Mouse (Mus musculus) cerebellum, adult 11 months (tissue): ENCODE data around the gene Fads3.

ENCODE experiments used
- DNase-seq: peaks from one replicate; pipeline ENCODE4 v3.0.0; 2022

The Fads3 gene

DNA sequence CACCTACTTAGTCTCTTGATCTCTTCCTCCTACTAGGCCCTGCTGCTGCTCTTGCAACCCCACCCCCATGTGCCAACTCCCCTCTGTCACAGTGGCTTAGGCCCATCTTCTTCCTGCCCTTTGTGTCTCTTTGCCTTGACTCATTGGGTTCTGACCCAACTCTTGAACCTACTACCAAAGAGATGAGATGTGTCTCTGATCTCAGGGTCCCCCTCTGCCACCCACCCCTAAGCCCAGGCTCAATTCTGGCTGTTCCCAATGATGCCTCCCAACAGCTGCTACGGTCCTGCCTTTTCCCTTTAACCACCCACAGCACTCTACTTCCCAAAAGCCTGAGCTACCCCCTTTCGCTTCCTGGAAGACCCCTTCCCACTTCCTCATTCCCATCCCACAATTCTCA is 19.4 kb upstream of the Fads3 start:
- no peak for DNase-seq

DNA sequence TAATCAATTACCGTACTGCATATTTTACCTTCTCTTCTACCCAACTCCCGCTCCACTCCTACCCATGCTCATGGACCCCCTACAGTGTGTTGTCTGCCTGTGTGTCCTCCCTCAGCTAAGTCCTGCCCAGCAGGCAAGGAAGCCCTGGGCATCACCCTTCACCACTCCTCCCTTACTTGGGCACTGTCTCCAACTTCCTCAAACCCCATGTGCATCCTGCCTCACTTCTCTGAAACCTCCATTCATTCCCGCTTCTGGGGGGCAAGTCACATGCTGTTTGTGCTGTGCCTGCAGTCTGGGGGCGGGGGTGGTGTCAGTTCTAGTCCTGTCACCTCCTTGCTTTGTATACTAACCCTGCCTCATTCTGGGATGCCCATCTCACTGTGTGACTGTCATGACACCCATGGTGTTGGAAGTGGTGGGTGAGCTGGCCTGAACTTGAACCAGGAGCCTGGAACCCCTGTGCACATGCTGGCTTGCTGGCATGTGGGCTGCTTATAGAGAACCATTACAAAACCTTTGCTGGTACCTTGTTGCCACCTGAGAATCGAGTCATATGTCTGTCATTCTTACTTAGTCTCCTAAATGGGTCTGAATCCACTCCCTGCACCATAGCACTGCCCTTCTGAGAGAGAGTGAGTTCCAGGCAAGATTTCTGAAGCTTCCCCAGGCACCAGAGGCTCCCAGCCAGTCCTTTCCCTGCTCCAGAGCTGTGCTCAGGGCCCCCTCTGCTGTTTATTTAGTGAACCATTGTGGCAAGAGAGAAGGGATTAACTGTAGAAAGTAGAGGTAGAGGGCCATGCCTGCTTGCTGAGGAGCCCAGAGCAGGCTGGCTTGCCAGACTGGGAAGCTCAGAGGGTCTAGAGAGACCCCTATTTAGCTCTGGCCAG is 18.7 kb upstream of the Fads3 start:
- no peak for DNase-seq

DNA sequence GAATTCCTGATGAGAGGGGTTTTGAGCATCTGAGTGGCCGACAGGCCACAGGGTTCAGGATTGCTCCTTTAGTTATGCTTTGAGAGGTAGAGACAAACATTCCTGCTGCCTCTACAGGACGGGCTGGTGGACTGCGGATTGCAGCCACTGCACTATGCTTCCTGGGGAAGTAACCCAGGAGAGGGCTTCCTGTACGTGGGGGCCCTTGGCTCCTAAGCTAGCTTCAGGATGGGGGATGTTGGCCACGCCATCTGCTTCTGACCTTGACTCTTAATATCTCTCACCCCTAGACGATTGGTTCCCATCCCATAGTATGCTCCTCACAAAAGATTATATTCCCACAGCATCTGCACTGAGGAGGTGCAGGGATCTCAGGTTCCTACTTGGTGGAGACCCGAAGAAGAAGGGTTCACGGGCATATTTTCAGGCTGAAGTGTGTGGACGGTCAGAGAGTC is 18.0 kb upstream of the Fads3 start:
- DNase-seq, result no peak

DNA sequence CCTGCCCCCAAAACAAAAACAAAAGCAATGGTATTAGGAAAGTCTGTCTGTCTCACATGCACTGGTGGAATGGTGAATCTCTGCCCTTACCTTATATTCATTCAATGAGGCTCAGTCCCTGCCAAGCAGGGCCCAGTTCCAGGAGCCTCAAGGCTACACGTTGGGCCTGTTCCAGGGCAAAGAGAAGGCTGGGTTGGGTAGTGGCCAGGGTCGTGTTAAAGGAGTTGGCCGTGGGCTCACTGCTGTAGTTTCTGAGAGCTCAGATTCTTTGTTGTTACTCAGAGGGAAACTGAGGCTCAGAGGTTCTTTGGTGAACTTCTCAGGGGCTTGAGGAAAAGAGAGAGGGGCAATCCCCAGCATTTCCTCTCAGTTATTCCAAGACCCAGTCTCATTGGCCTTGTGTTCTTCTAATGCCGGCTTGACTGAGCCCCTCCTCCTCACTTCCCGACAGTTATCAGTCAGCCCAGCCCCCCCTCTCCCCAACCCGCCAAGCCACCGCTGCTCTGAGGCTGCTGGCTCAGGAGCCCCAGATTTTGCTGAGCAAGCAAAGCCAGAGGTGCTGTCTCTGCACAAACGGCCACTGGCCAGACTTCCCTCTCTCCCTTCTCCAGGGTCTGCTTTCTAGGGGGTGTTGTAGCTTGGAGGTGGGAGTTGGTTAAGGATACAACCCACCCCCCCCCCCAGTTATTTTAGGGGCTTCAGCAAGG is 16.0 kb upstream of the Fads3 start:
- DNase-seq, result no peak

DNA sequence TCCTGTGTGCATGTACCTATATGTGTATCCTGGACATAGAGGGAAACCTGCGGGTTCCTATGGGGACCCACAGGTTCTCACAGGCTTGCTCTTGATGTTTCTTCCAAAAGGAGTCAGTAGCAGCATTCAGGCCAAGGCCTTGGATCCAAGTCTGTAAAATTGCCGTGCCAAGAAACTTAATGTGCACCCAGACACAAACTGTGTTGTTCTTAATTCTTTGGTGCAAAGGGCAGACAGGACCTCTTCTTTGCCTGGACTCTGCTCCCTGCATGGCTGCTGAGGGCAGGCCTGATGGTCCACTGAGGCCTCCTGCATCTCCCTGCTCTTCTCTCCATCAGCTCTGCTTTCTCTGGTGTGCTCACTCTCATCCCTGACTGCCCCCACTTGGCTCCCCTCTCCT is 11.6 kb upstream of the Fads3 start:
- no peak for DNase-seq

DNA sequence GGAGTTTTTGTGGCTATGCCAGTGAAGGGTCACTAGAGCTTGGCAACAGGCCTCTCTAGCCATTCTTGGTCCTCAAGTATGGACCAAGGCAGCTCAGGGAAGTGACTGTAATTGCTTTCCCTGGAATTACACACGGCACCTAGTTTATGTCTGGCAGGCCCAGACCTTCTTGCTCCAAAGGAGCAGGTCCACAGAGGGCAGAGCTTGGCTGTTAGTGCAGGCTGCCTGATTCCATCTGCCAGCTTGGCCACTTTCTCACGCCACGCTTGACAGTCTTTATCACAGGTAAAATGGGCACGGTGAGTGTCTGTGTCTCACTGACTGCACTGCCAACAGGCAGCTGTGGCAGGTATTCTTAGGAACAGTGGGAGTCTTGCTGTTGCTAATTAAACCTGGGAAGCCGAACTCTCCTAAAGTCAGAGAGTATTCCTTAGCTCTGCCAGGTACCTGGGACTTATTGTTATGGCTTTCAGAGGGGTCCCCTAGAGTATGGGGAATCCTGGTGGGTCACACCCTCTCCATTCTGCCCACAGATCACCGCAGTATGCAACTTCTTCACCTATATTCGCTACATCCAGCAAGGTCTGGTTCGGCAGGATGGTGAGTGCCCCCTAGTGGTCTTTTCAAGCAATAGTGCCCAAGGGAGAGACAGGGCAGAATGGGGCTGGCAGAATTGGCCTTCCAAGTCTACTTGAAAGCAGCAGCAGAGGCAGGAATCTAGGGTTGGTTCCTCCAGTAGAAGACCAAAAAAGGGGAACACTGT is 8.0 kb upstream of the Fads3 start:
- peak; percentile 52 for DNase-seq

DNA sequence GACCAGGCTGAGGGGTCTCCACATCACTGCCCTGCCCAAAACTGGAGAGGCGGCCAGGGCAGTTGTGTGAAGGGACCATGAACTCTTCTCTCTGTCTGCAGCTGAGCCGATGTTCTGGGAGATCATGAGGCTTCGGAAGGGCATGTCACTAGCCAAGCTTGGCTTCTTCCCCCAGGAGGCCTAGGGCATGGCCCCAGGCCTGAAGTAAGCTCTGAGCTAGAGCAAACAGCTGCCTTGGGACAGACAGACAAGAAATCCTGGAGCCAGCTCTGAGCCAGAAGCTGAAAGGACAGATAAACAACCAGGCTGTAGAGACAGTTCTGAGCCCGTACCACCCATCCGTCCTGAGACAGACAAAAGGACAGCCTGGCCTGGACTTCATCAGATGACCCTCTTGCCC is 7.0 kb upstream of the Fads3 start:
- no peak for DNase-seq

DNA sequence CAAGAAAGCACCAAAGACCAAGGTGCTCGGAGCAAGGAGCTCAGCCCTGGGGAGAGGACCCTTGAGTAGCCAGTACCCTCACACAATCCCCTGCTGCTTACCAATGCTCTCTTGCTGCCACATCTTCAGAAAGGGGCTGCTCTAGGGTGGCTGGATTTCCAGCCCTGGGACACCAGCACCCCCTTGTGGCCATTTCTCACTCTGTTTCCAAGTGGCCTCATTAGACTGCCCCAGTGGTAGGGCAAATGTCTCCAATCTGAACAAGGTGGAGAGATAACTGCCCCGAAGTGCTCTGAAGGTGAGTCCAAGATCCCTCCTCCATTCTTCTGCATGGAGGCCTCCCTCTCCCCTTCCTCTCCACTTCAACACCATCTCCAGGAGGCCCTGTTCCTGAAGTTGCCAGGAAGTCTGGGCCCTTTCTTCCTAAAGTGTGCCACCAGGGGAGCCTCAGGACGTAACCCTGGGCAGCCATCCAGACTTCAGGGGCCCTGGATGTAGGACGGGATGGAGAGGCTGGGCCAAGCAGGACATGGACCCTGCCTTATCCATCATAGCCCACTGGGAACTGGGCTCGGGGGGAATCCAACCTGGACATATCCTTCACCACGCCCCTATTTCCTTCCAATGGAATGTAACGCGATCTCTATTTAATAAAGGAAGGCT is 6.5 kb upstream of the Fads3 start:
- DNase-seq, result peak; percentile 58

DNA sequence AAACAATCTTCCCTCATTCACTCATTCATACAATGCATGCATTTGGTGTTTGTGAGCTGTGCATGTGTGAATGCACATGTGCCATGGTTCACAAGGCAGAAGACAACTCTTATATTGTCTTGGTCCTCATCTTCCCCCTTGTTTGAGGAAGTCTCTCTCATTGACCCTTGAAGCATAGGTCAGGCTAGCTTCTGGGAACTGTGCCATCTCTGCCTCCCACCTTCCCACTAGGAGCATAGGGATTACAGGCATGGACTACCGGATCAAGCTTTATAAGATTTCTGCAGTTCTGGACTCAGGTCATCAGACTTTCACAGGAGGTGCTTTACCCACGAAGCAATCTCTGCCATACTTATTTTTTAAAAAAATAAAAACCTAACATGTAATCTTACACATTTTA is 3.8 kb upstream of the Fads3 start:
- no peak for DNase-seq

DNA sequence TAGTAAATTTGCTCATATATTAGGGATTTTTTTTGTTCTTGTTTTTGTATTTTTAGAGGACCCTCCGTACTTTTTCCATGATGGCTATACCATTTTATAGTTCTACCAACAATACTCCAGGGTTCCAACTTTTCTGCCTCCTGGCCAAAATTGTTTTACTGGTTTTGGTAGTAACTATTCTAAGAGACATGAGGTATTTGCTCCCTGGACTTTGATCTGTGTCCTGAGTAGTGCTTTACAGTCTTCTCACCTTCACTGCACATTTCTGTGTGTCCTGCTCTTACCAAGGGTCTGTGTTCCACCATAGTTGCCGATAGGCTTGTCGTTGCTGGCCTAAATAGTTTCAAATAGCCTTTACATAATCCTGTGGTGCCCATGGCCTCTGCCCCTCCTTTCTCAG is 3.0 kb upstream of the Fads3 start:
- no peak for DNase-seq

DNA sequence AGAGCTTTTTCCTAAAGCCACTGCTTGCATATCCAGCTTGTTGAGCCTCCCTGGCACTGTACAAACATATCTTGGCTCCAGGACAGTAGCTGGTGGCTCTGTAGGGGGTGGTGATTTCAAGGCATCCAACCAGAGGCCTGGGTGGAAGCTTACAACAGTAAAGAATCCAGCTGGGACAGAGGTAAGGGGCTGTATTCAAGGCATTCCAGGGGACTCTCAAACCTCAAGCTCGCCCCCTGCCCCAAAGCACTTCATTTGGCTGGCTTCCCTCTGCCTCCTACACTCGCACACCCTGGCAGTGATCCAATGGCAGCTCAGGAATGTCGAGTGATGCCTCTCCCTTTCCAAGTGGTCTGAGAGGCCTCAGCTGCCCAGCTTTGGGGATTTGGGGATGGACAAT is 2.5 kb upstream of the Fads3 start:
- no peak for DNase-seq

DNA sequence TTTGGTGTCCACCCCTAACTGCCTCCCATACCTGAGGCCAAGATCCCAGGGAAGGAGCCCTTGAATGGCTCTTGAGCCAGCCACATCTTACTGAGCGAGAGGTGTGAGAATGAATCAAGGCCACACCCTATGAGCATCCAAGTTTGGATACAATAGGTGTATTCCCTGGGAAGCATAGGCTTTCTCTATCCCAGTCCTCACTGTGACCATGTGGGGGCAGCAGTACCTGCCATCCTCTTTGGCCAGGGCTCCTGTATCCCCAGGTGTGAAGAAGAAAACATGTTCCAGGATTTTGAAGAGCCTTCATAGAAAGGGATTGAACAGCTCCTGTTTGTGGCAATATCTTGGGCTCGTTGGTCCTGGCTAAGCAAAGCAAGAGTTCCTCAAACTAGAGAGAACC is 1.8 kb upstream of the Fads3 start:
- DNase-seq, result no peak

DNA sequence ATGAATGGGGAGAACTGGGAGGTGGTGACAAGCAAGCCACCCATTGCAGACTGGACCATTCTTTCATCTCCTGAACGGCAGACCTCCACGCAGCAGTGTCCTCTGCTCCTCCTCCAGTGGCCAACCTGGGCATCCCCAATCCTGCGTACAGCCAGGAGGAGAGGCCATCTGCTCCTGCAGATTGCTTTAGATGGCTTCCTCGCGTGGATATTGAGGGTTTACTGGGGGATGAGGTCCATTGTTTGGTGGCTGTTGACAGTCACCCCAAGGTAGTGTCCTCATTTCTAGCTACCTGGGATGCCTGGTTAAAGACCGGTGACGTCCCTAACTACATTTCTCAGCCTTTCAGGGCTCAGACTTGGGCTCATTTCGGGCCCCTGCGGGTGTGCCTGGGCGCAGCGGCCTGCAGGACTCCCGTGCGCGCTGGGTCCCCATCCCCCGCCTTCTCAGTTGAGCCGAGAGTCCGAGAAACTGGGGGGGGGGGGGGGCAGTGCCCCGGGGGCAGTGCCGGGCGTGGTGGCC is 442 bp upstream of the Fads3 start:
- DNase-seq, result peak; percentile 65

DNA sequence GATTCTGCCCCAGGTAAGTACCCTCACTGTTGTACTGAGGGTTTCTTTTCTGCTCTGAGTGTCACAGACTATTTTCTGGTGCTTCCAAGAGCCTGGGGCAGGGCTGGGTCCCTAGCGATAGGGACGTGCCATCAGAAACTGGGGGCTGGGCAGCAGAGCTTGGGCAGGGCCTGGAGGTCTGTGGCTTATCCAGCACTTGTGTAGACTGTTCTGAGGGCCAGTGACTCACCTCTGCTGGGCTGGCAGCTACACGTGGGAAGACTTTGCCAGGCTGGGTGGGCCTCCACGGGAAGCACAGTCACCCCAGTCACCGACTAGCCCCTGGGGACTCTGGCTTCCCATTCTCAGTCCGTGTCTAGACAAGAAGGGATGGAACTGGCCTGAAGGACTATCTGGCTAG is 863 bp downstream of the Fads3 start:
- DNase-seq, result no peak

DNA sequence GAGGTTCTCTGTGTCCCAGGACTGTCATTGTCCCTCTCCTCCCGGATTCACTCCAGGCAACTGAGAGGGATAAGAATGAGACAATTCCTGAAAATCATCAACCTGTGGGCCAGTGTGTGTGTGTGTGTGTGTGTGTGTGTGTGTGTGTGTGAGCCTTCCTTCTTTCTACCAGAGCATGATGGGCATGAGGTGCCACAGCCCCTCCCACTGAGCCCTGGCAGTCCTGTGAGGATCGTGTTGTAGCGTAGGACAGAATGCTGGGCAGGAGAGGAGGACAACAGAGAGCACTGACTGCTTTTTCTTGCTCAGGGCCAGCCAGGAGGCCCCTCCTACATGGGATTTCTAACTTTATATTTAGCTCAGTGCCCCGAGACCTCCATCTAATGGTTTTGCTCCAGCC is 1.4 kb downstream of the Fads3 start:
- no peak for DNase-seq

DNA sequence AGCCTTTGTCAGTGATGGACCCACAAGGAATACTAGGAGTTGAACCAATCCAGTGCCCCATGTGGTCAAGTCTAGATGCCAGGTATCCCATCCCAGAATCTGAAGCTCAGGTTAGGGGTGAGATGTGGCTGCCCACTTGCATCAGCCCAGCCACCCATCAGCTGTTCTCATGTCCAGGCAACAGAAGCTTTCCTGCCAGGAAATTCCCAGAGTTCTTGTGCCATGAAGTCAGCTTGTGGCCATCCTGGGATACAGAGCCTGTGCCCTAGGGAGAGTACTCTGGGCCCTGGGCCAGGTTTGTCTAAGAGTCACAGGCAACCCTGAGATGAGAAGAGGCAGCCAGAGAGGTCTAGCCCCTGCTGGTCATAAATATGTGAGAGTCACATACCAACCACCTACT is 2.3 kb downstream of the Fads3 start:
- DNase-seq, result no peak

DNA sequence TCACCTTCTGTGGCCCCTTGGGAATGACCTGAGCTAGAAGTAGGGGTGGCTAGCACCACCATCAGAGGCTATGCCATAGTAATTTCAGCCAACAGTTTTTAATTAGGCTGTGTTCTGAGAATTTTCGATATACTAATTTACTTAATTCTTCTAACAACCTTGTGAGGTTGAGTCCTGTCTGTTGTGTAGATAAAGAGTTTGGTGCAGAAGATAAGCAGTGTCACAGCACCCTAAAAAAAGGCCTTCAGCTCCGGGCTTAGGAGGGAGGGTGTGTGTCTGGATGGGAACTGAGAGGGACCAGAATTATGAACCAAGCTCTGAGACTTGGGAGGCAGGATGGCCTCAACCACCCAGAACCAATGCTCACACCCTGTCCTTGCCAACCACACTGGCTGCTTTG is 4.3 kb downstream of the Fads3 start:
- no peak for DNase-seq

DNA sequence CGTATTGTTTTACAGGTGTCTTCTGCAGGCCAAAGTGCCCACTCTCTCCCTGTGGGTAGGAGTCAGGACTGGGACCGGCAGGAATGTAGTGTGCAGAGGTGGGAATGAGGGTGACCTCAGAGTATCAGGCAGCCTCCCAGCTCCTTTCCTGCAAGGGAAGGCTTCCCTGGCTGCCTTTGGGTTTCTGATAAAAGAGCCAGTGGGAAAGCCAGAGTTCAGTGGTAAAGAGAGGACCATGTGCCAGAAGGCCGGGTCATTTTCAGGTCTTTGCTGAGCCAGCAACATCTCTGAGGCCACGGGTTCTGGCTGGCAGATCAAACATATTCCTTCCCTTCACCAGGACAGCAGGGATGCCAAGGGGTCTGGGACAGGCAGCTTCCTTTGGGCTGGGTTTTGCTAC is 5.0 kb downstream of the Fads3 start:
- no peak for DNase-seq

DNA sequence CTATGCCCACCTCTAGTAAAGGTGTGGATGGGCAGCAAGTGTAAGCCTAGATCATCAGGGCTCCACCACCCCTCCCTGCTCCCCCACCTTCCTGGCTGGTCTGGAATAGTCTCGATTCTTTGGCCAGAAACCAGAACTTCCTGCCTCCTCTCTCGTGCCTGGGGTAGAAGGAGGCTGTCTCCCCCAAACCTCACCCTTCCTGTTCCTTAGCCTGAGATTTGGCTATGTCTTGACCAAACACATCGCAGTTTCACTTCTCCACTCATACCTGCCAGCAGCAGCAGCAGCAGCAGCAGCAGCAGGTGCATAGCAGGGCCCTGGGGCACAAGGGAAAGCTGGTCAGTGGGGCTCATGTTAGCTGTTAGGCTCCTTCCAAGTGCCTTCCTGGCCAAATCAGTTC is 5.6 kb downstream of the Fads3 start:
- no peak for DNase-seq

DNA sequence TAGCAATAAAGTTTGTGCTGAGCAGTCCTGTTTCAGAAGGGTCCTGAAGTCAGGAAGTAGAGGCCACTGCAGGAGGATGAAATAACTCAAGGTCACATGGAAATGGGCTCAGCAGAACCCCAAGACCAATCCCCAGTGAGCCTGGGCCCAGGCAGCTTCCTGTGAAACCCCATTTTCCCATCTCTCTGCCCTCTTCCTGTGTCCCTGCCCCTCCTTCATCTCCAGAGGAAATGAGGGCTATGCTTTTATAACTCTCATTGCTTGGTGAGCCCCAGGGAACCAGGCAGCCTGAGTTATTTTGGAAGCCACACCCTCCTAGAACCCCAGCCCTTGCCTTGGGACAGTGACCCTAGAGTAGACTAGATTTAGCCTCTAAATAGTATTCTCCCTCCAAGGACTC is 8.2 kb downstream of the Fads3 start:
- DNase-seq, result no peak

DNA sequence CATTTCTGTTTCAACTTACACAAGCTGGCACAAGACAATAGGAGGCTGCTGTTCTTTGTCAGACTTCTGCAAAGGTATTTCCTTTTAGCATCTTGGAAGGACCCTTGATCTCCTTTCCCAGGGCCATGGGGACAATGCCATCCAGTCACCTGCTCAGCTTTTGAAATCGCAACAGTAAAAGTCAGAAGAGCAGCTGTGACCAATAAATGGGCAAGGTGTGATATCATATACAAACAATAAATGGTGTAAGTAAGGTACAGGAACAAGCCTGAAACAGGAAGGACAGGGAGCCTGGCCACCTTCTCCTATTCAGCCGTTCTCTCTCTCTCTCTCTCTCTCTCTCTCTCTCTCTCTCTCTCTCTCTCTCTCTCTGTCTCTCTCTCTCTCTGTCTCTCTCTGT is 9.1 kb downstream of the Fads3 start:
- DNase-seq, result no peak

DNA sequence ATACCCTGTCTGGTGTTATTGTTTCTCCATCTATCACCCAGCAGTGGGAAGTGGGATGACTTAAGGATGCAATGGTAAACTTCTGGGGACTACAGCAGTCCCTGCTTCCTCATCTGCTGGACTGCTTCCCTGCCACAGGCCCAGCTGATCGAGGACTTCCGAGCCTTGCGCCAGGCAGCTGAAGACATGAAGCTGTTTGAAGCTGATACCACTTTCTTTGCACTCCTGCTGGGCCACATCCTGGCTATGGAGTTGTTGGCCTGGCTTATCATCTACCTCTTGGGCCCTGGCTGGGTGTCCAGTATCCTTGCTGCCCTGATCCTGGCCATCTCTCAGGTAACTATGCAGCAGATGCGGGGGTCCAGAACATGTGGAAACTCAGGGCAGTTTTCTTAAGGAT is 11.3 kb downstream of the Fads3 start:
- no peak for DNase-seq

DNA sequence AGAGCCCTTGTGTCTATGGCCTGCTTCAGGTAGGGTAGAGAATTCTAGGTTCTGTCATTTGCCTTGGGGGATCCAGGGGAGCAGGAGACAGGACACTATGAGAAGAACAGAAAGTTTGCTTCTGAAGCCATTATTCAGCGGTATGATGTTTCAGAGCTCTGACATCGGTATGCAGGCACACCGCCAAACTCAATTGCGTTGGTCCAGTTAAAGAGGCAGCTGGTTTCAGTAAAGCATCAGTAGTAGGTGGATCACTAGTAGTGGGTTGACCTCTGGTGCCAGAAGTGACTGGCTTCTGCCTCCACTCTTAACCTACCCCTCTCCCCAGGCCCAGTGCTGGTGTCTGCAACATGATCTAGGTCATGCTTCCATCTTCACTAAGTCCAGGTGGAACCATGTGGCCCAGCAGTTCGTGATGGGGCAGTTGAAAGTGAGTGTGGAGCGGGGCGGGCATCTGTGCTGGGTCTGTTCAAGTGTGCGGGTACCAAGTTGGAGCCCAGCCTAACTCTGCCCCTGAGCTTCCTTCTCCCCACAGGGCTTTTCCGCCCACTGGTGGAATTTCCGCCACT is 12.4 kb downstream of the Fads3 start:
- no peak for DNase-seq
